Mouse (Mus musculus): Measurements from ENCODE around the gene Gemin5. TPM values are rescaled to one million over a fixed set of nuclear protein-coding genes. Genes with fewer than 3 reads are reported as not detected.
"Not testable (repeated sequence)": the region's sequence is repeated elsewhere in the genome, so short reads cannot be mapped to it uniquely, and the experiment has no call there.

Gene Gemin5
- 28.9 and 29.7 TPM in 2 replicates for polyA plus RNA-seq (2016; fragmentation: Nextera tagmentation; extraction: Ambion mirVana)

- Histone ChIP-seq H3K4me2 (peak within 1 kb of the TSS; percentile 80), H3K4me1 (replicated peaks) (peaks cover 22% of the 10 kb centered on the region), H3K9me3 (no peaks in the 10 kb centered on the region), H3K36me3 (peaks cover 36% of the 10 kb centered on the region), H3K27ac (peak within 1 kb of the TSS; percentile 66), H3K4me3 (replicated peaks) (peak within 1 kb of the TSS; percentile 91), H3K27me3 (no peaks in the 10 kb centered on the region), H3K9ac (replicated peaks) (peak within 1 kb of the TSS; percentile 83)
- WGBS: 1% methylated on average over 71 of the region's 71 CpGs
- peak; percentile 61 for ATAC-seq (ENCODE audit: insufficient number of reproducible peaks, insufficient read depth, low FRiP score, low TSS enrichment, low read depth)
Observed at GRCm38 (mm10) chr11:58168167-58168915, at the start of gene Gemin5. Gene Gemin5, minus strand, starts transcription at chr11:58168539.

- ATAC-seq (ENCODE audit: insufficient number of reproducible peaks, insufficient read depth, low FRiP score, low TSS enrichment, low read depth): no peak
- no peaks in the 10 kb centered on the region for H3K9me3 ChIP-seq
- 90% methylated on average over 6 of the region's 6 CpGs for WGBS
Observed at GRCm38 (mm10) chr11:58216823-58217222, 48.5 kb upstream of the Gemin5 start.

GRCm38 (mm10) chr11:58215814-58216213 lies 47.5 kb upstream of the Gemin5 start:
- Histone ChIP-seq H3K27ac (no peak overlapping the region), H3K4me1 (replicated peaks) (peaks cover 23% of the 10 kb centered on the region), H3K36me3 (no peaks in the 10 kb centered on the region), H3K9me3 (no peaks in the 10 kb centered on the region), H3K9ac (replicated peaks) (no peak overlapping the region), H3K4me3 (replicated peaks) (no peak overlapping the region), H3K4me2 (no peak overlapping the region), H3K27me3 (no peaks in the 10 kb centered on the region; the same call in 1 of the 2 replicates)
- ATAC-seq (ENCODE audit: insufficient number of reproducible peaks, insufficient read depth, low FRiP score, low TSS enrichment, low read depth): no peak
- 84% methylated on average over 5 of the region's 5 CpGs for WGBS

More at GRCm38 (mm10) chr11:58216823-58217222, 48.5 kb upstream of the Gemin5 start:
- Histone ChIP-seq H3K27me3 (no peaks in the 10 kb centered on the region; the same call in 1 of the 2 replicates), H3K36me3 (no peaks in the 10 kb centered on the region), H3K4me1 (replicated peaks) (peaks cover 15% of the 10 kb centered on the region), H3K4me3 (replicated peaks) (no peak overlapping the region), H3K9ac (replicated peaks) (no peak overlapping the region), H3K27ac (no peak overlapping the region), H3K4me2 (no peak overlapping the region)

GRCm38 (mm10) chr11:58215049-58215430 lies 46.7 kb upstream of the Gemin5 start:
- H3K4me3 ChIP-seq (replicated peaks); ATAC-seq (ENCODE audit: insufficient number of reproducible peaks, insufficient read depth, low FRiP score, low TSS enrichment, low read depth); H3K9ac ChIP-seq (replicated peaks); H3K36me3 ChIP-seq; H3K27ac ChIP-seq; H3K27me3 ChIP-seq; H3K9me3 ChIP-seq: not testable (repeated sequence)
- Histone ChIP-seq H3K4me2 (peak overlapping the region; percentile 58), H3K4me1 (replicated peaks) (peaks cover 26% of the 10 kb centered on the region)
- 8% methylated on average over 2 of the region's 3 CpGs for WGBS

- Histone ChIP-seq H3K4me2 (peak overlapping the region; percentile 58), H3K4me1 (replicated peaks) (peaks cover 26% of the 10 kb centered on the region), H3K4me3 (replicated peaks) (peak overlapping the region; percentile 44), H3K27ac (no peak overlapping the region), H3K9ac (replicated peaks) (peak overlapping the region; percentile 47; the same call in 1 of the 2 replicates), H3K9me3 (no peaks in the 10 kb centered on the region), H3K36me3 (no peaks in the 10 kb centered on the region), H3K27me3 (no peaks in the 10 kb centered on the region; the same call in 1 of the 2 replicates)
- 29% methylated on average over 17 of the region's 17 CpGs for WGBS
- peak; percentile 53; the same call in 1 of the 2 replicates for ATAC-seq (ENCODE audit: insufficient number of reproducible peaks, insufficient read depth, low FRiP score, low TSS enrichment, low read depth)
Observed at GRCm38 (mm10) chr11:58214391-58215048, 46.2 kb upstream of the Gemin5 start.

GRCm38 (mm10) chr11:58213673-58214342 lies 45.5 kb upstream of the Gemin5 start:
- no peaks in the 10 kb centered on the region for H3K36me3 ChIP-seq
- H3K4me2 ChIP-seq: no peak overlapping the region
- H3K27ac ChIP-seq: no peak overlapping the region
- H3K4me1 ChIP-seq (replicated peaks): peaks cover 26% of the 10 kb centered on the region
- no peaks in the 10 kb centered on the region for H3K9me3 ChIP-seq
- H3K4me3 ChIP-seq (replicated peaks): no peak overlapping the region
- H3K27me3 ChIP-seq: no peaks in the 10 kb centered on the region; the same call in 1 of the 2 replicates
- no peak for ATAC-seq (ENCODE audit: insufficient number of reproducible peaks, insufficient read depth, low FRiP score, low TSS enrichment, low read depth)
- no peak overlapping the region for H3K9ac ChIP-seq (replicated peaks)
- 76% methylated on average over 7 of the region's 7 CpGs for WGBS

- H3K4me1 ChIP-seq (replicated peaks): peaks cover 26% of the 10 kb centered on the region
- no peaks in the 10 kb centered on the region for H3K36me3 ChIP-seq
- no peak overlapping the region for H3K27ac ChIP-seq
- 15% methylated on average over 2 of the region's 2 CpGs for WGBS
- no peak for ATAC-seq (ENCODE audit: insufficient number of reproducible peaks, insufficient read depth, low FRiP score, low TSS enrichment, low read depth)
- H3K27me3 ChIP-seq: no peaks in the 10 kb centered on the region; the same call in 1 of the 2 replicates
- H3K9ac ChIP-seq (replicated peaks): no peak overlapping the region
- H3K4me2 ChIP-seq: no peak overlapping the region; the same call in 1 of the 2 replicates
- no peak overlapping the region for H3K4me3 ChIP-seq (replicated peaks)
- no peaks in the 10 kb centered on the region for H3K9me3 ChIP-seq
Observed at GRCm38 (mm10) chr11:58211682-58212067, 43.3 kb upstream of the Gemin5 start.

- Histone ChIP-seq H3K4me2 (no peak overlapping the region; the same call in 1 of the 2 replicates), H3K27me3 (no peaks in the 10 kb centered on the region; the same call in 1 of the 2 replicates), H3K9me3 (no peaks in the 10 kb centered on the region), H3K4me1 (replicated peaks) (peaks cover 26% of the 10 kb centered on the region), H3K9ac (replicated peaks) (no peak overlapping the region), H3K4me3 (replicated peaks) (no peak overlapping the region), H3K27ac (0 out of 2 replicates have a peak overlapping the region, but pooled peaks have one; percentile 36), H3K36me3 (no peaks in the 10 kb centered on the region)
- ATAC-seq (ENCODE audit: insufficient number of reproducible peaks, insufficient read depth, low FRiP score, low TSS enrichment, low read depth): peak; percentile 35; the same call in 1 of the 2 replicates
- WGBS: 19% methylated on average over 9 of the region's 9 CpGs
Observed at GRCm38 (mm10) chr11:58211062-58211681, 42.8 kb upstream of the Gemin5 start.

GRCm38 (mm10) chr11:58210321-58210886 lies 42.1 kb upstream of the Gemin5 start:
- Histone ChIP-seq H3K4me2 (no peak overlapping the region), H3K4me3 (replicated peaks) (no peak overlapping the region), H3K36me3 (no peaks in the 10 kb centered on the region), H3K27ac (no peak overlapping the region), H3K9me3 (no peaks in the 10 kb centered on the region), H3K4me1 (replicated peaks) (peaks cover 26% of the 10 kb centered on the region), H3K9ac (replicated peaks) (no peak overlapping the region), H3K27me3 (no peaks in the 10 kb centered on the region; the same call in 1 of the 2 replicates)
- WGBS: 89% methylated on average over 1 of the region's 1 CpGs
- no peak for ATAC-seq (ENCODE audit: insufficient number of reproducible peaks, insufficient read depth, low FRiP score, low TSS enrichment, low read depth)

GRCm38 (mm10) chr11:58201052-58201451 lies 32.7 kb upstream of the Gemin5 start:
- ATAC-seq (ENCODE audit: insufficient number of reproducible peaks, insufficient read depth, low FRiP score, low TSS enrichment, low read depth): no peak
- H3K9ac ChIP-seq (replicated peaks): no peak overlapping the region
- H3K36me3 ChIP-seq: no peaks in the 10 kb centered on the region
- no peaks in the 10 kb centered on the region for H3K27me3 ChIP-seq
- H3K27ac ChIP-seq: no peak overlapping the region
- H3K4me2 ChIP-seq: no peak overlapping the region
- no peaks in the 10 kb centered on the region for H3K9me3 ChIP-seq
- H3K4me3 ChIP-seq (replicated peaks): no peak overlapping the region
- 84% methylated on average over 12 of the region's 12 CpGs for WGBS
- no peaks in the 10 kb centered on the region for H3K4me1 ChIP-seq (replicated peaks)

All from limb, embryonic 12.5 days (tissue).